Mouse (Mus musculus): Measurements from ENCODE around the gene Htr6.

- TF ChIP-seq POLR2A (IDR thresholded peaks at IDR 0.05; ENCODE audit: low read depth, low read length) (no peak), CTCF (conservative IDR thresholded peaks at IDR 0.05; ENCODE audit: insufficient read depth, insufficient read length, low read depth, low read length) (no peak)
Observed at GRCm38 (mm10) chr4:139068287-139068686, 7.1 kb downstream of the Htr6 start.

Measured in kidney, adult 2 months (tissue).